Mouse (Mus musculus) testis, postnatal 14 days (tissue): ENCODE results near the gene Bad.

Source experiments
- DNase-seq: peaks from one replicate; pipeline ENCODE4 v3.0.0; 2021; ENCODE audit warnings: low spot score

Gene Bad

DNA sequence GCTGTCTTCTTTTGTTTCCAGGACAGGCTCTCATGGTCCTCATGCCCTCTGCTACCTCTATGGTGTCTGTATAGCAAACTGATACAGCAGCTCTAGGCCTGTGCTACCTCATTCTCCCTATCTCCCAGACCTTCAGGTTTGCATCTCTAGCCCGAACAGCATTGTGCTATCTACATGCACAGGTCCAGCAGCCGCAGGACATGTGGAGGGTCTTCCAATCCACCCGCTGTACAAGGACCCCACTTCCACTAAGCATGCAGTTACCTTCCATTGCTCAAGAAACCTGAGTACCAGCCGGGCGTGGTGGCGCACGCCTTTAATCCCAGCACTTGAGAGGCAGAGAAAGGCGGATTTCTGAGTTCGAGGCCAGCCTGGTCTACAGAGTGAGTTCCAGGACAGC, 27.1 kb upstream of the Bad start:
- DNase-seq, result no peak

- no peak for DNase-seq
Observed at GRCm38 (mm10) chr19:6915276-6915675, 26.4 kb upstream of the Bad start.

DNA sequence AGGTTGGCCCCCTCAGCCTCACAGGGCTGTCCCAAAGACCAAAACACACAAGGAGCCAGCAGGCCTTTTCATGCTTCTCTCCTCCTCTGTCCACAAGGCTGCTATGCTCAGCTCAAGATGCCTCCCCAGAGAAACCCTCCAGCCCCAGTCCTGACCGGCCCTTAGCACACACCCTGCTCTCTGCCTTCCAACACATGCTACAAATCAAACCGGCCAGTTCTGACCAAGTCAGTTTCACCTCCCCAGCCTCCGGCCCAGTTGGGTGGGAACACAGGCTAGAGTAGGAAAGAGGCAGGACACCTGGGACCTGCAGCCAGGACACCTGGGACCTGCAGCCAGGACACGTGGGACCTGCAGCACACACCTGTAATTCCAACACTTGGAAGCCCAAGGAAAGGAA, 25.2 kb upstream of the Bad start:
- DNase-seq, result peak; percentile 4

DNA sequence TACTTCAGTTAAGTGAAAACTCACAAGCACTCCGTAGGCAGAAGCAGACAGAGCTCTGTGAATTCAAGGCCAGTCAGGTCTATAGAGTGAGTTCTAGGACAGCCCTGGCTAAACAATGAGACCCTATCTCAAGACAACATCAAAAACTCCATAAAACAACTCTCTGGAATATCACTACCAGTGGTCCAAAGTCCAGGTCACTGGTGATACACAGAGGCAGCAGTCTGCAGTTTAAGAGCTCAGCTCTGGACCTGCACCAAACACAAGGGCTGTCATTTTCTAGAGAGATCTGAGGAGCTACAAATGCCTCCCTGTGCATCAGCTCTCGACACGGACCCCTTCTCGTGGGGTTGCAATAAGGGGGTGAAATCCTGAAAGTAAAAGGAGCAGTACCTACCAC, 23.3 kb upstream of the Bad start:
- no peak for DNase-seq

GRCm38 (mm10) chr19:6919431-6919830, 22.2 kb upstream of the Bad start:
- no peak for DNase-seq

GRCm38 (mm10) chr19:6919876-6920740, 21.6 kb upstream of the Bad start:
- peak; percentile 62 for DNase-seq

- peak; percentile 66 for DNase-seq
Observed at GRCm38 (mm10) chr19:6920741-6921636, 20.7 kb upstream of the Bad start.

- peak; percentile 100 for DNase-seq
Observed at GRCm38 (mm10) chr19:6921647-6922567, 19.8 kb upstream of the Bad start, which contains the start of gene Esrra. Gene Esrra (minus strand): TSS chr19:6921813.

GRCm38 (mm10) chr19:6922901-6923735, 18.5 kb upstream of the Bad start:
- no peak for DNase-seq

DNA sequence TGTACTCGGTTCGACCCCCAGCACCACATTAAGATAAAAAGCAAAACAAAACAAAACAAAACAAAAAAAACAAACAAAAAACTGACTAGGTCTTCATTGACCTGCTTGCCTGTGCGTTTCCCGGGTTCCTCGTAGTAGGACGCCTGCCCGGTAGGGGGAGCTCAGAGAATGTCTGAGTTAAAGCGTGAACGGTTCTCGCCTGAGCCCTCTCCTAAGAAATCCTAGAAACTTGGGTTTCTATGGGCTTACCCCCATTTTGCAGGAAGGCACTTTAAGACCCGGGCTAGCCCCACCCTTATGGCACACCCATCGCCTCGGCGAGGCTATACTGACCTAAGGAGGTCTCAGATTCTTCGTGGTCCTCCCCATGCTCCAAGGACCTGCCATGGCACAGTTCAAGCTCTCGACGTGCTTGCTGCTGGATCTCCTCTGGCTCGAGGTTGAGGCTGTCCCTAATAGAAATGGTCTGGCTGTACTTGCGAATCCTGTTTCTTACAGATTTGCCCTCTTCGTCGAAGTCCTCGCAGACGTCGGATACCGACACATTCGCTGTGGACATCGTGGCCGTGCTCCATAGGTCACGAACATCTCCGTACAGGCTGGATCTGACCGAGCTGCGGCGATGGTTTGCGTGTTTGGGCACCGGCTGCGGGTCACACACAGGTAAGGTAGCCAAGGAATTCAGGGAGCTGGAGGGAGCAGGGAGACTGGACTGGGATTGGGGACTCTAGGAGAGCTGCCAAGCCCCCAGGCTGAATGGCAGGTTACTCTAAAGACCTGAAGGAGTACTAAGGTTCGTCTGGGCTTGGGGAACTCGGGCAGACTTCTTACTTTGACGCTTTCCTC, 17.0 kb upstream of the Bad start:
- peak; percentile 77 for DNase-seq

DNA sequence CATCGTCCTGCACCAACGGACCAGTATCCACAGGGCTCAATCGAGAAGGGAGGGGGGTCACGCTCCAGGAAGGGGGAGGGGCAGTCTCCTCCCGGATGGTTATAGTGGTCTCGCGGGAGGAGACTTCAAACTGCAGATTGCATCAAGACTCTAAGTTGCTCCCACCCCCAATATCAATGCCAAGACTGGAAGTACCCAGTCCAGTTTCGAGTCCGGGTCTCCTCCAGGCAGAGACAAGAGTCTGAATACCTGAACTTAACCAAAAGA, 16.4 kb upstream of the Bad start, which contains the start of gene Catsperz:
Gene Catsperz, minus strand, starts transcription at position 74 of the 267 bp plus-strand sequence.
- DNase-seq, result no peak

GRCm38 (mm10) chr19:6925611-6926329, 15.9 kb upstream of the Bad start:
- DNase-seq, result no peak

DNA sequence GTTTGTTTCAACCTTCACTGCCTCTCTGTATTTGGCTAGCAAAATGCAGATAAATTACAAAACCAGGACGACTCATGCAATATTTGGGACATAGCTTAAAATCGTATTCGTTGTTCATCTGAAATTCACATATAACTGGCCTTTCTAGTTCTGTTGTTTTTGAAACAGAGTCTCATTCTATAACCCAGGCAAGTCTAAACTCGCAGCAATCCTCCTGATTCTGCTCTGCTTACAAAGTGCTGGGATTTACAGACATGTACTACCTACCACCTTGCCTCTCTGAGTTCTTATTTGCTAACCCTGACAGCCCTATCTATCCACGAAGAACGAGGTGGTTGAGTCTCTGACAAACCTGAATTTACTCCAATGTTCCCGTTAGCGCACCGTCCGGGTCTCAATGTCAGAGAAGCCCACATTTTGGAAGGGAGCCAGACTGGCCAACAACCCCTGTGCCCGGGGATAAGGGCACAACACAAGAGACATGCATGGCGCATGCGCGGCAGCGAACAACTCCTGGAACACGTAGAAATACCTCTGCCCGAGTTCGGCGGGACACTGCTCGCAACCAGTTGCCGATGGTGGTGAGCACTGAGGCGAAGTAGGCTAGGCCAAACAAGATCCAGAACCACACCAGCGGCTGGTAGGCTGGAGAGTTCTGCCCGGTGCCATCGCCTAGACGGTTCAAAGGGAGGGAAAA, 15.0 kb upstream of the Bad start:
- DNase-seq, result peak; percentile 44

DNA sequence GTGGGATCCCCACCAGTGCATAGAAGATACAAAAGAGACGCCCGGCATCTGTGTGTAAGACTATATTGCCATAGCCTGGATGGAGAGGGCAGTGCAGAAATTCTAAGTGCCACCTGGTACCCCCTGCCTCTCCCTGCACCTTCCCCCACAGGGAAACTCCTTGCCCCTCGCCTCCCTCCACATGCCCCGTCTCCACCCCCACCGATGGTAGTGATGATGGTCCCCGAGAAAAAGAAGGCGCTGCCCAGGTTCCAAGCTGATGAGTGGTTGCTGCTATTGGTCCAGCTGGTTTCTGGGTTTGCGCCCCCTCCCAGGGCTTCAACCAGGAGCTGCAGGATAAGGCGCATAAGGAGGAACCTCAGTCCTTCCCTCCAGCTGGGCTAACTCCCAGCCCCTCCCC, 13.6 kb upstream of the Bad start:
- no peak for DNase-seq

- DNase-seq, result no peak
Observed at GRCm38 (mm10) chr19:6931002-6931401, 10.7 kb upstream of the Bad start.

- DNase-seq, result no peak
Observed at GRCm38 (mm10) chr19:6932018-6932417, 9.6 kb upstream of the Bad start.

DNA sequence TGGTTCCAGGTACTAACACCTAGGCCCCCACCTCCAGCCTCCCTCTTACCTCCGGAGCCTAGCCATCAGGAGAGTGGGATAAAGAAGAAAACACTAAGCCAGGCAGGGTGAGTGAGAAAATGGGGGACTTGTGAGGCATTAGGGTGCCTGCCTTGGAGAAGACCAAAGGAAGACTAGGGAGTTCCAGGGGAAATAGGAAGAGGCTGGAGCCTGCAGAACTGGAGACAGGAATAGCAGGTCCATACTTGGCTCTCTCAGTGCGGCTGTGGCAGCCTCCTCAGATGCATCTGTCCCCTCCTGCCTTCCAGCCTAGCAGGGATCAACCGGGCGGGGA, 8.6 kb upstream of the Bad start:
- no peak for DNase-seq

GRCm38 (mm10) chr19:6933436-6934194, 8.0 kb upstream of the Bad start:
- no peak for DNase-seq
